Mouse (Mus musculus) kidney, embryonic 14.5 days (tissue): ENCODE data around the gene Col4a3. TPM values are rescaled to one million over a fixed set of nuclear protein-coding genes. Genes with fewer than 3 reads are reported as not detected.

ENCODE experiments used
- ATAC-seq: fragments of 200-750 bp; cut with Nextera tagmentation; 2 replicates; pipeline ENCODE4 v1.8.0; 2017; ENCODE audit warnings: moderate number of reproducible peaks, mild to moderate bottlenecking, moderate TSS enrichment, moderate library complexity; ENCODE audit not compliant: low FRiP score, low TSS enrichment
- H3K27ac ChIP-seq: fragments of 300-500 bp; sonication (generic); 2 replicates; pipeline ENCODE4 v1.5.1; 2014; ENCODE audit warnings: low read depth, mild to moderate bottlenecking, low read length, moderate library complexity, mixed read lengths
- H3K27me3 ChIP-seq: fragments of 300-500 bp; sonication (generic); 2 replicates; pipeline ENCODE4 v1.6.1; 2014; ENCODE audit warnings: mild to moderate bottlenecking, low read length; ENCODE audit not compliant: control insufficient read depth, insufficient read depth
- H3K36me3 ChIP-seq: fragments of 300-500 bp; sonication (generic); 2 replicates; pipeline ENCODE4 v1.6.1; 2014; ENCODE audit warnings: low read length, mixed read lengths; ENCODE audit not compliant: control insufficient read depth, insufficient read depth
- H3K4me1 ChIP-seq: fragments of 300-500 bp; sonication (generic); 2 replicates; pipeline ENCODE4 v1.6.1; 2014; ENCODE audit warnings: low read length, mixed read lengths; ENCODE audit not compliant: control insufficient read depth, insufficient read depth
- H3K4me2 ChIP-seq: fragments of 300-500 bp; sonication (generic); replicated peaks from 2 replicates; pipeline ENCODE4 v1.6.1; 2014; ENCODE audit warnings: low read depth, mild to moderate bottlenecking, low read length
- H3K4me3 ChIP-seq: fragments of 300-500 bp; sonication (generic); 2 replicates; pipeline ENCODE4 v1.5.1; 2014; ENCODE audit warnings: mild to moderate bottlenecking, low read length
- H3K9ac ChIP-seq: fragments of 300-500 bp; sonication (generic); 2 replicates; pipeline ENCODE4 v1.6.1; 2014; ENCODE audit warnings: low read depth, mild to moderate bottlenecking, low read length, moderate library complexity
- H3K9me3 ChIP-seq: fragments of 300-500 bp; sonication (generic); 2 replicates; pipeline ENCODE4 v1.6.1; 2016; ENCODE audit warnings: low read length; ENCODE audit not compliant: control insufficient read depth
- WGBS: fragments of 180-500 bp; shearing (Covaris S2); extraction: QIAGEN DNeasy Blood & Tissue Kit; methylation state at CpG from one replicate; pipeline ENCODE4 v1.1.7; 2014; 5-methylcytosine and 5-hydroxymethylcytosine counted together
- polyA plus RNA-seq: library from polyadenylated mRNA; unstranded; fragments of >200 nt; fragmentation: Nextera tagmentation; extraction: Ambion mirVana; gene quantifications from 2 replicates; pipeline ENCODE4 v1.2.1, GENCODE M21; 2014

The Col4a3 gene
- polyA plus RNA-seq, 1 experiment from 2014 or later, result 1.2 TPM

GRCm38 (mm10) chr1:82766227-82766626 lies 179.5 kb downstream of the Col4a3 start:
- Histone ChIP-seq H3K9me3 (no peaks in the 10 kb centered on the region), H3K4me2 (no peak overlapping the region), H3K9ac (no peak overlapping the region), H3K4me1 (no peaks in the 10 kb centered on the region), H3K4me3 (no peak overlapping the region), H3K36me3 (peaks cover 5% of the 10 kb centered on the region; the same call in 1 of the 2 replicates), H3K27me3 (no peaks in the 10 kb centered on the region), H3K27ac (peak overlapping the region; percentile 17; the same call in 1 of the 2 replicates)
- ATAC-seq, result no peak
- 38% methylated on average over 1 of the region's 1 CpGs for WGBS

GRCm38 (mm10) chr1:82766641-82767040 lies 179.9 kb downstream of the Col4a3 start:
- H3K4me1 ChIP-seq, result no peaks in the 10 kb centered on the region
- H3K27me3 ChIP-seq, result no peaks in the 10 kb centered on the region
- 54% methylated on average over 4 of the region's 4 CpGs for WGBS
- no peaks in the 10 kb centered on the region for H3K9me3 ChIP-seq
- no peak overlapping the region for H3K4me3 ChIP-seq
- H3K9ac ChIP-seq, result no peak overlapping the region
- H3K27ac ChIP-seq, result peak overlapping the region; percentile 17; the same call in 1 of the 2 replicates
- peaks cover 5% of the 10 kb centered on the region; the same call in 1 of the 2 replicates for H3K36me3 ChIP-seq
- ATAC-seq, result peak; percentile 43; the same call in 1 of the 2 replicates
- no peak overlapping the region for H3K4me2 ChIP-seq

GRCm38 (mm10) chr1:82768269-82768668 lies 181.5 kb downstream of the Col4a3 start, which contains the start of gene Tm4sf20:
Gene Tm4sf20 (minus strand): TSS chr1:82768461.
- Histone ChIP-seq H3K4me3 (no peak within 1 kb of the TSS), H3K4me2 (0 out of 2 replicates have a peak within 1 kb of the TSS, but pooled peaks have one; percentile 8), H3K4me1 (no peaks in the 10 kb centered on the region), H3K9me3 (no peaks in the 10 kb centered on the region), H3K27ac (no peak within 1 kb of the TSS; the same call in 1 of the 2 replicates), H3K9ac (no peak within 1 kb of the TSS), H3K27me3 (no peaks in the 10 kb centered on the region), H3K36me3 (no peaks in the 10 kb centered on the region)
- 57% methylated on average over 5 of the region's 5 CpGs for WGBS
- no peak for ATAC-seq

- WGBS, result 90% methylated on average over 15 of the region's 15 CpGs
- Histone ChIP-seq H3K9me3 (no peaks in the 10 kb centered on the region), H3K4me3 (no peak within 1 kb of the TSS), H3K4me2 (no peak within 1 kb of the TSS), H3K27me3 (no peaks in the 10 kb centered on the region), H3K4me1 (no peaks in the 10 kb centered on the region), H3K9ac (no peak within 1 kb of the TSS), H3K36me3 (no peaks in the 10 kb centered on the region), H3K27ac (no peak within 1 kb of the TSS)
- no peak for ATAC-seq
These were observed 184.4 kb downstream of the Col4a3 start, which contains the start of gene Gm47791 for GRCm38 (mm10) chr1:82771022-82771586. Gene Gm47791 (minus strand): TSS chr1:82771243.

Other genes with a start within 250 kb of the Col4a3 start
- 0.56 and 1.0 TPM in 2 replicates for gene Col4a4, start 72 bp upstream of the Col4a3 start, polyA plus RNA-seq
- gene Mff, start 138.0 kb downstream of the Col4a3 start, polyA plus RNA-seq, result 238 and 239 TPM in 2 replicates
- gene Tm4sf20, start 181.5 kb downstream of the Col4a3 start, polyA plus RNA-seq, result 3.8 TPM in 2 replicates
- not detected in 2 replicates for gene Gm47791, start 184.3 kb downstream of the Col4a3 start, polyA plus RNA-seq